Mouse (Mus musculus) embryonic fibroblast, embryonic 13.5 days (primary cell): ENCODE data around the gene Dnttip2. TPM values are rescaled to one million over a fixed set of nuclear protein-coding genes. Genes with fewer than 3 reads are reported as not detected.
"Not testable (repeated sequence)": the region's sequence is repeated elsewhere in the genome, so short reads cannot be mapped to it uniquely, and the experiment has no call there.

Source experiments
- H3K27ac ChIP-seq: 2 replicates; pipeline ENCODE4 v1.5.1; 2012; ENCODE audit warnings: low read length, control low read depth, inconsistent platforms; ENCODE audit not compliant: insufficient read depth
- H3K4me1 ChIP-seq: 2 replicates; pipeline ENCODE4 v1.6.1; 2011; ENCODE audit warnings: low read length; ENCODE audit not compliant: control insufficient read depth, insufficient read depth
- H3K4me3 ChIP-seq: 2 replicates; pipeline ENCODE4 v1.5.1; 2011; ENCODE audit warnings: mild to moderate bottlenecking, control low read depth, low read length; ENCODE audit not compliant: insufficient read depth
- CTCF ChIP-seq: IDR thresholded peaks from 2 replicates; pipeline ENCODE4 v1.5.1; 2011; ENCODE audit warnings: mild to moderate bottlenecking, control low read depth, low read length, moderate library complexity, borderline replicate concordance; ENCODE audit not compliant: insufficient read depth
- POLR2A ChIP-seq: IDR thresholded peaks from 2 replicates; pipeline ENCODE4 v1.6.1; 2011; ENCODE audit warnings: low read depth, mild to moderate bottlenecking, control low read depth, low read length, moderate library complexity
- polyA plus RNA-seq: library from polyadenylated mRNA; stranded (reverse); fragments of >200 nt; gene quantifications from 2 replicates; pipeline ENCODE4 v1.2.4, GENCODE M21; 2011; ENCODE audit warnings: low read depth; ENCODE audit not compliant: missing spikeins, insufficient read length

Gene Dnttip2
- polyA plus RNA-seq, 1 experiment = 82.5 TPM

- TF ChIP-seq CTCF = no peak
- TF ChIP-seq POLR2A = no peak
- H3K4me1 ChIP-seq = peaks cover 2% of the 10 kb centered on the region; the same call in 1 of the 2 replicates
- no peak overlapping the region for H3K4me3 ChIP-seq
- no peak overlapping the region for H3K27ac ChIP-seq
Measured at GRCm38 (mm10) chr3:122288613-122289195, 14.5 kb downstream of the Dnttip2 start.

GRCm38 (mm10) chr3:122289344-122289743, 15.2 kb downstream of the Dnttip2 start:
- H3K4me1 ChIP-seq, H3K27ac ChIP-seq, H3K4me3 ChIP-seq: not testable (repeated sequence)

DNA sequence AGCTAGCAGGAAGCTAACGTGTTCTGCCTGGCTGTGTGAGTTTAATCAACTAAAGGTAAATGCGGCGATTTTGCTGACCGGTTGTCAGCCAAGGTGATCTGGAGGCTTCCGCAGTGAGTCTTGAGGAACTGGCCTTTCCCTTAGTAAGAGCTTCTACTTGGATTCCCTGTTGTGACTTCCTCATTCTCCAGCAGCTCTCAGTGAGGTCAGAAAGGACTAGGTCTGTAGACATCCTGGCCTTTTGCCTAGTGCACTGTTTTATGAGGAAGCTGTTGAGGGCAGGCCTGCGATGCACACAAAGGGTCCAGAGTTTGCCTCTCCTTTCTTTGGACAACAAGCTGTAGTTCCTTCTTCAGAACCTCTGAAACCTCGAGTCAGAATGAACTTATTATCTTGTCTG, 16.5 kb downstream of the Dnttip2 start:
- Histone ChIP-seq H3K27ac (no peak overlapping the region), H3K4me1 (peaks cover 2% of the 10 kb centered on the region)
- TF ChIP-seq POLR2A (no peak), CTCF (no peak)

GRCm38 (mm10) chr3:122291828-122292227, 17.6 kb downstream of the Dnttip2 start:
- Histone ChIP-seq H3K4me3 (no peak overlapping the region), H3K4me1 (no peaks in the 10 kb centered on the region; the same call in 1 of the 2 replicates), H3K27ac (no peak overlapping the region)
- TF ChIP-seq POLR2A (no peak), CTCF (no peak)

More for the DNA sequence above, 16.5 kb downstream of the Dnttip2 start:
- H3K4me3 ChIP-seq = no peak overlapping the region

GRCm38 (mm10) chr3:122292300-122293222, 18.4 kb downstream of the Dnttip2 start:
- H3K27ac ChIP-seq = peak overlapping the region; percentile 58; the same call in 1 of the 2 replicates

DNA sequence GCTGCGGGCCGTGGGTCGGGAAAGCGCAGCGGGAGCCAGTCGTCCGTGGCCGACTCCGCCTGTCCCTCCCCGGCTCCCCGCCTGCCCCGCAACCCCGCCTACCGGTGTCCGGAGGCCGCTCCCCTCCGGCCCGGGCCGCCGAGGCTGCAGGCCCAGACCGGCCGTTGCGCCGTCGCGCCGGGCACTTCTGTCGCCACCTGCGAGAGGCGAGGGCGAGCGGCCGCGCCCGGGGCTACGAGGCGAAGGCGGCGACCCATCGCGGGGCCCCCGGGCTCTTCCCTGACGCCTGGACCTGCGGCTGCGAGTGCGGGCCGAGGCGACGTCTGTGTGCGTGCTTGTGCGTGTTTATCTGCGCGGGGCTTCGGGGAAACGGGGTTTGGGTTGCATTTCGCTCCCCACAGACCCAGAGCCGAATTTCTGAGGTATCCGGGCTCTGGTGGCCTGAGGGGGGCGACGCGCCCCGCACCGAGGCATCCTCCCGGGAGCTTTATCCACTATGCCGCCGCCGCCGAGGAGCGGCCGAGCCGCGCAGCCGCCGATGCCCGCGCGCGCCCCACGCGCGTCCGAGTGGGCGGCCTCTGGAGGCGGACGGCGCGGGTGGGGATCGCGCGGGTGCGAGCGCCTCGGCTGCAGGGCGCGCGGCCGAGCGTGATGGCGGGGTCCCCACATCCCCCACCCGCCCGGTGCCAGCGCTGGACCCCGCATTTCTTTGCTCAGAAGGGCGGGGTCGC, 19.2 kb downstream of the Dnttip2 start:
- TF ChIP-seq POLR2A (peak; percentile 68), CTCF (no peak)
- Histone ChIP-seq H3K4me3 (peak overlapping the region; percentile 55), H3K4me1 (no peaks in the 10 kb centered on the region; the same call in 1 of the 2 replicates), H3K27ac (peak overlapping the region; percentile 58)

More at GRCm38 (mm10) chr3:122292300-122293222, 18.4 kb downstream of the Dnttip2 start:
- TF ChIP-seq CTCF = no peak
- TF ChIP-seq POLR2A = no peak
- H3K4me3 ChIP-seq = peak overlapping the region; percentile 60
- no peaks in the 10 kb centered on the region; the same call in 1 of the 2 replicates for H3K4me1 ChIP-seq

GRCm38 (mm10) chr3:122293954-122294850, 20.0 kb downstream of the Dnttip2 start, which contains the start of gene Bcar3:
Bcar3 (plus strand) TSS chr3:122294136.
- peak within 1 kb of the TSS; percentile 55 for H3K4me3 ChIP-seq
- no peaks in the 10 kb centered on the region; the same call in 1 of the 2 replicates for H3K4me1 ChIP-seq
- TF ChIP-seq CTCF (no peak), POLR2A (no peak)
- peak within 1 kb of the TSS; percentile 58 for H3K27ac ChIP-seq

DNA sequence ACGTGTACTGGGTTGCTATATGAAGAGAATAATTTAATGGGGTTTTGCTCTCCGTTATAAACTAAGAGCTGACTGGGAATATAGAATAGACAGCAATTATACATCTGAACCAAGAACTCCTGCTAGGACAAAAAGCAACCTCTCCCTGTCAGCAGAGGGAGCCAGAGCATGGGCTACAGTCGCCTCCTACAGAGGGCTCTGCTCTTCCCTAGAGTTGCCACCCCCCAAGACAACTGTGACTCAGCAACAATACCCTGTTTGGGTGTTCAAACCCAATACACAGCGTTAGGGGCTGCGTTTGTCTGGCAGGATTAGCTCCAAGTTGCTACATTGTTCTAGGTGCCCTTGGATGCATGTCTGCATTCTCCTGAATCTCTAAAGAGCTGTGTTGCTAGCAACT, 21.3 kb downstream of the Dnttip2 start:
- H3K4me1 ChIP-seq = no peaks in the 10 kb centered on the region; the same call in 1 of the 2 replicates
- H3K27ac ChIP-seq = no peak overlapping the region
- TF ChIP-seq CTCF = peak; percentile 75
- TF ChIP-seq POLR2A = no peak
- no peak overlapping the region for H3K4me3 ChIP-seq
